Mouse (Mus musculus) liver, adult 2 months (tissue): ENCODE measurements around the gene Cd68. TPM values are rescaled to one million over a fixed set of nuclear protein-coding genes. Genes with fewer than 3 reads are reported as not detected.

Experiments
- DNase-seq: peaks from one replicate; pipeline ENCODE4 v3.0.0-alpha.2; 2011; ENCODE audit warnings: low read depth, low spot score; ENCODE audit errors: extremely low read depth
- H3K27ac ChIP-seq: fragments of 200-500 bp; replicated peaks from 2 replicates; pipeline ENCODE4 v1.5.1; 2012; ENCODE audit warnings: low read depth, mild to moderate bottlenecking, control low read depth, inconsistent platforms, low read length; ENCODE audit not compliant: insufficient read depth
- H3K27me3 ChIP-seq: fragments of 200-500 bp; 2 replicates; pipeline ENCODE4 v1.6.1; 2012; ENCODE audit warnings: mild to moderate bottlenecking, moderate library complexity, low read length, inconsistent platforms; ENCODE audit not compliant: control insufficient read depth, insufficient read depth
- H3K36me3 ChIP-seq: fragments of 200-500 bp; 2 replicates; pipeline ENCODE4 v1.6.1; 2012; ENCODE audit warnings: low read length, inconsistent platforms; ENCODE audit not compliant: control insufficient read depth, insufficient read depth
- H3K4me1 ChIP-seq: fragments of 200-500 bp; 2 replicates; pipeline ENCODE4 v1.6.1; 2011; ENCODE audit warnings: low read length; ENCODE audit not compliant: control insufficient read depth, insufficient read depth
- H3K4me3 ChIP-seq: fragments of 200-500 bp; 2 replicates; pipeline ENCODE4 v1.5.1; 2011; ENCODE audit warnings: low read depth, mild to moderate bottlenecking, control low read depth, low read length, moderate library complexity; ENCODE audit not compliant: insufficient read depth
- H3K79me2 ChIP-seq: fragments of 200-500 bp; 2 replicates; pipeline ENCODE4 v1.6.1; 2012; ENCODE audit warnings: inconsistent platforms, mild to moderate bottlenecking, low read length, moderate library complexity; ENCODE audit not compliant: control insufficient read depth, insufficient read depth
- H3K9ac ChIP-seq: fragments of 200-500 bp; 2 replicates; pipeline ENCODE4 v1.6.1; 2012; ENCODE audit warnings: low read depth, mild to moderate bottlenecking, control low read depth, inconsistent platforms, low read length
- CTCF ChIP-seq: fragments of 200-500 bp; IDR thresholded peaks from 2 replicates; pipeline ENCODE4 v1.5.1; 2011; ENCODE audit warnings: low read depth, low read length, control low read depth
- POLR2A ChIP-seq: fragments of 200-500 bp; IDR thresholded peaks from 2 replicates; pipeline ENCODE4 v1.6.1; 2011; ENCODE audit warnings: low read length, control low read depth; ENCODE audit not compliant: insufficient read depth; ENCODE audit errors: extremely low read depth
- WGBS: fragments of 180-500 bp; shearing (Covaris S2); methylation state at CpG from one replicate; pipeline ENCODE4 v1.1.7; 2018; 5-methylcytosine and 5-hydroxymethylcytosine counted together
- polyA plus RNA-seq: library from polyadenylated mRNA; depleted of rRNA; stranded (reverse); fragments of >200 nt; gene quantifications from 2 replicates; pipeline ENCODE4 v1.2.3, GENCODE M21; 2012
- total RNA-seq: library from RNA; depleted of rRNA; stranded (reverse); fragments of >200 nt; gene quantifications from 2 replicates; pipeline ENCODE4 v1.2.3, GENCODE M21; 2014

Cd68 gene
- total and polyA plus RNA-seq, 2 experiments: 4.5 to 14.8 TPM

- Histone ChIP-seq H3K36me3 (no peaks in the 10 kb centered on the region), H3K4me3 (no peak overlapping the region), H3K9ac (no peak overlapping the region), H3K79me2 (no peaks in the 10 kb centered on the region), H3K27me3 (no peaks in the 10 kb centered on the region), H3K4me1 (peaks cover 7% of the 10 kb centered on the region; the same call in 1 of the 2 replicates), H3K27ac (peak overlapping the region; percentile 27; the same call in 1 of the 2 replicates)
- DNase-seq: peak; percentile 84
- 31% methylated on average over 6 of the region's 6 CpGs for WGBS
- TF ChIP-seq CTCF (no peak), POLR2A (no peak)
These were observed 26.9 kb upstream of the Cd68 start for GRCm38 (mm10) chr11:69692863-69693262.

GRCm38 (mm10) chr11:69692196-69692811 is 26.4 kb upstream of the Cd68 start:
- Histone ChIP-seq H3K27ac (peak overlapping the region; percentile 27; the same call in 1 of the 2 replicates), H3K9ac (no peak overlapping the region), H3K4me3 (no peak overlapping the region), H3K79me2 (no peaks in the 10 kb centered on the region), H3K36me3 (no peaks in the 10 kb centered on the region), H3K4me1 (peaks cover 7% of the 10 kb centered on the region; the same call in 1 of the 2 replicates), H3K27me3 (no peaks in the 10 kb centered on the region)
- WGBS: 66% methylated on average over 9 of the region's 9 CpGs
- no peak for TF ChIP-seq POLR2A
- TF ChIP-seq CTCF: no peak
- DNase-seq: no peak

DNA sequence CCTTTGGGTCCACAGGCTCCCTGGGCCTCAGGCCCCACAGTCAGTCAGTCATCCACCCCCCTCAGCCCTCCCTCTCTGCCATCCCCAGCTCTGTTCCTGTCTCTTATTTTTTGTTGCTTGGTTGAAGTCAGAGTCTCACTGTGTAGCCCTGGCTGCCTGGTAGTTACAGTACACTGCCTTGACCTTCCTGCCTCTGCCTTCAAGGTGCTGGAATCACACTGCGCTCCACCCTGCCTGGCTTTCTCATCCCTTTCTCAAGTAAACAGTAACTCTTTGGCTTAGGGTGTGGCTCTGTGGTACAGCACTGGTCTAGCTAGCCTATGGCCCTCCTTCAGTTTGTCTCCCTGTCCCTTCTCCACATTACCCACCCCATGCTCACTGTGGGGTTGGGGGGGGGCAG is 23.9 kb upstream of the Cd68 start:
- DNase-seq: no peak
- H3K27ac ChIP-seq: no peak overlapping the region
- H3K9ac ChIP-seq: no peak overlapping the region
- no peak overlapping the region for H3K4me3 ChIP-seq
- H3K27me3 ChIP-seq: no peaks in the 10 kb centered on the region
- no peaks in the 10 kb centered on the region for H3K79me2 ChIP-seq
- H3K4me1 ChIP-seq: peaks cover 16% of the 10 kb centered on the region
- no peaks in the 10 kb centered on the region for H3K36me3 ChIP-seq
- TF ChIP-seq POLR2A (no peak), CTCF (no peak)
- WGBS: 93% methylated on average over 1 of the region's 1 CpGs

DNA sequence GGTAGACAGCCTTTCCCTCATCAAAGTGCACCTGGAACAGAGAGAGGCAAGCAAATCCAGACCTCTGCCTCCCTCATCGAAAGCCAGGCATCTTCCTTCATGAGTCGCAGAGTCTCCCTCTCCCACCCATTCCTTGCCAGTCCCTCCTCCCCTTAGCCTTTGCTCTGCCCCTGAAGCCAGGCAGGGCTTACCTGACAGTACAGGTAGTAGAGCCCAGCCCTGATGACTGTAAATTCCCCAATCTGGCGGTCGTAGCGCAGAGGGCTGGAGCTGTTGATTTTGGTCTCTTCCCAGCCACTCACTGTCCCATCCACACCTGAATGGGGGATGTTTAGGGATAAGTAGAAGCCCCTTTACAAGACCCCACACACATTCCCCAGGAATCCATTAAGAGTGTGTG is 21.1 kb upstream of the Cd68 start:
- 72% methylated on average over 5 of the region's 5 CpGs for WGBS
- no peak overlapping the region for H3K27ac ChIP-seq
- H3K27me3 ChIP-seq: no peaks in the 10 kb centered on the region
- DNase-seq: no peak
- no peaks in the 10 kb centered on the region for H3K36me3 ChIP-seq
- TF ChIP-seq CTCF: no peak
- TF ChIP-seq POLR2A: no peak
- H3K9ac ChIP-seq: no peak overlapping the region
- H3K79me2 ChIP-seq: no peaks in the 10 kb centered on the region
- H3K4me1 ChIP-seq: peaks cover 9% of the 10 kb centered on the region
- no peak overlapping the region for H3K4me3 ChIP-seq

GRCm38 (mm10) chr11:69686377-69686776 is 20.4 kb upstream of the Cd68 start:
- H3K36me3 ChIP-seq: no peaks in the 10 kb centered on the region
- H3K4me1 ChIP-seq: peaks cover 9% of the 10 kb centered on the region
- H3K27me3 ChIP-seq: no peaks in the 10 kb centered on the region
- no peak overlapping the region for H3K9ac ChIP-seq
- TF ChIP-seq POLR2A (no peak), CTCF (no peak)
- H3K27ac ChIP-seq: peak overlapping the region; percentile 44; the same call in 1 of the 2 replicates
- peak; percentile 35 for DNase-seq
- 7% methylated on average over 4 of the region's 4 CpGs for WGBS
- H3K4me3 ChIP-seq: no peak overlapping the region
- peaks cover 3% of the 10 kb centered on the region; the same call in 1 of the 2 replicates for H3K79me2 ChIP-seq

DNA sequence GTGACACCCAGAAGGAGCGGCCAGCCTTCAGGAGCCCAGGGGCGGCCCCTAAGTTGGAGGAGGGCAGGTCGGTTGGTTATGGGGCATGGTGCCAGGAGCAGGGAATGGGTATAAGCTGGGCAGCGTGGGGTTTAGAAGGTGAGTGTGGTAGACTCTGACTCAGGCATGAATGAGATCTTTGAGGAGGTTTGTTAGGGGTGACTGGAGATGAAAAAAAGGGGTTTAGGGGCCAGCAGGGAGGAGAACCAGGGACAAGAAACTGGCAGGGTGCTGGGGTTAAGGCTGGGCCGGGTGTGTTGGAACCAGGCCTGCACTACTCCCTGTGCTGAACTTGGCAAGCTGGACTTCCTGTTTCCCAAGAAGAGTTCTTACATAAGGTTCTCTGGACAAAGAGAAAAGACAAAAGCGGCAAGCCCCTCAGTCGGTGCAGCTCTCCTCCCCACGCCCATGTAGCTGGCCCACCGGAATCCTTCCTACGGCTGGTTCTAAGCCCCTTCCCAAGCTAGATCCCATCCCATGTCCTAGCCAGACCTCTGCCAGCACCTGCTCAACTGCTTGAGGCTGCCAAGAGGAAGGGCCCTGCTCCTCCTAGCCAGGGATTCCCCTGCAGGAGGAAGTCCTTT is 19.7 kb upstream of the Cd68 start, which contains the start of gene Tnfsf13:
TSS of gene Tnfsf13 (minus strand) at position 259 of the 623 bp plus-strand sequence.
- peak within 1 kb of the TSS; percentile 54 for H3K9ac ChIP-seq
- 1% methylated on average over 10 of the region's 10 CpGs for WGBS
- no peak for TF ChIP-seq CTCF
- TF ChIP-seq POLR2A: no peak
- no peaks in the 10 kb centered on the region for H3K27me3 ChIP-seq
- DNase-seq: peak; percentile 91
- H3K79me2 ChIP-seq: peaks cover 8% of the 10 kb centered on the region; the same call in 1 of the 2 replicates
- no peaks in the 10 kb centered on the region for H3K36me3 ChIP-seq
- H3K4me3 ChIP-seq: peak within 1 kb of the TSS; percentile 26
- peaks cover 11% of the 10 kb centered on the region for H3K4me1 ChIP-seq
- peak within 1 kb of the TSS; percentile 80 for H3K27ac ChIP-seq
